Mouse (Mus musculus) gastrocnemius, postnatal 14 days (tissue): Measurements from ENCODE around the gene Lsm6. TPM values are rescaled to one million over a fixed set of nuclear protein-coding genes. Genes with fewer than 3 reads are reported as not detected.
A peak's percentile ranks its signal among the peaks of the same experiment; 100 is the strongest.
"Not testable (repeated sequence)": the region's sequence is repeated elsewhere in the genome, so short reads cannot be mapped to it uniquely, and the experiment has no call there.

ENCODE experiments used
- DNase-seq: peaks from one replicate; pipeline ENCODE4 v3.0.0; 2021; ENCODE audit warnings: mixed read lengths
- intact Hi-C: fragments of 180-260 bp; cut with DNase I; formaldehyde crosslinking; loops from one replicate; pipeline ENCODE4 v1.15.1; 2025; ENCODE audit warnings: low total_unique reads
- long read RNA-seq, 2 experiments: library from polyadenylated mRNA; stranded (forward); transcript quantifications; one replicate each; pipeline ENCODE4 v2.0.0; 2021
- total RNA-seq, 2 experiments: library from RNA; stranded (reverse); gene quantifications; 2 replicates each; pipeline ENCODE4 v1.2.3; 2021

Gene Lsm6
- total RNA-seq, result 10 to 100 TPM; 72.2 to 78.6 TPM
- long read RNA-seq, experiment 1, transcript Lsm6-201 (4 exons, 2,107 nt), result major isoform, 16 of 74 reads
- long read RNA-seq, experiment 1, transcript Lsm6-204 (3 exons, 541 nt), result minor isoform, 14 of 74 reads
- long read RNA-seq, experiment 1, transcript Lsm6-203 (5 exons, 3,792 nt), result minor isoform, 14 of 74 reads
- long read RNA-seq, experiment 1, partial matches to known transcripts, result 1 of 74 reads
- long read RNA-seq, experiment 1, other reads (novel, unspliced or antisense), result 28 of 74 reads
- long read RNA-seq, experiment 2, transcript Lsm6-204 (3 exons, 541 nt), result minor isoform, 10 of 78 reads
- long read RNA-seq, experiment 2, transcript Lsm6-201 (4 exons, 2,107 nt), result minor isoform, 13 of 78 reads
- long read RNA-seq, experiment 2, transcript Lsm6-203 (5 exons, 3,792 nt), result major isoform, 14 of 78 reads
- long read RNA-seq, experiment 2, partial matches to known transcripts, result 2 of 78 reads
- long read RNA-seq, experiment 2, other reads (novel, unspliced or antisense), result 38 of 78 reads

- peak; percentile 97 for DNase-seq
- intact Hi-C loops, result no loop called here
These were observed at the start of gene Lsm6 for GRCm38 (mm10) chr8:78820673-78821310. TSS of gene Lsm6 (minus strand) at chr8:78821140.

GRCm38 (mm10) chr8:78867036-78867435 is 46.1 kb upstream of the Lsm6 start:
- intact Hi-C loops, result no loop called here
- DNase-seq, result no peak

GRCm38 (mm10) chr8:78863001-78863400 is 42.1 kb upstream of the Lsm6 start:
- DNase-seq, result no peak
- intact Hi-C loops, result no loop called here

GRCm38 (mm10) chr8:78862046-78862445 is 41.1 kb upstream of the Lsm6 start:
- intact Hi-C loops, result no loop called here
- DNase-seq, result peak; percentile 11

- intact Hi-C loops, result no loop called here
- no peak for DNase-seq
These were observed 39.8 kb upstream of the Lsm6 start for GRCm38 (mm10) chr8:78860789-78861188.

GRCm38 (mm10) chr8:78857421-78857820 is 36.5 kb upstream of the Lsm6 start:
- intact Hi-C loops, result no loop called here
- no peak for DNase-seq

GRCm38 (mm10) chr8:78852279-78852678 is 31.3 kb upstream of the Lsm6 start:
- no peak for DNase-seq
- intact Hi-C loops, result no loop called here

- DNase-seq, result no peak
- intact Hi-C loops, result no loop called here
These were observed 26.3 kb upstream of the Lsm6 start for GRCm38 (mm10) chr8:78847240-78847639.

- intact Hi-C loops, result no loop called here
- no peak for DNase-seq
These were observed 23.6 kb upstream of the Lsm6 start for GRCm38 (mm10) chr8:78844559-78844958.

GRCm38 (mm10) chr8:78838656-78839413 is 17.9 kb upstream of the Lsm6 start:
- DNase-seq, result no peak
- intact Hi-C loops, result no loop called here

GRCm38 (mm10) chr8:78836091-78836490 is 15.2 kb upstream of the Lsm6 start:
- no peak for DNase-seq
- intact Hi-C loops, result no loop called here

GRCm38 (mm10) chr8:78828414-78828813 is 7.5 kb upstream of the Lsm6 start:
- DNase-seq, result no peak
- intact Hi-C loops, result no loop called here

GRCm38 (mm10) chr8:78824515-78824914 is 3.6 kb upstream of the Lsm6 start:
- intact Hi-C loops, result no loop called here
- no peak for DNase-seq

GRCm38 (mm10) chr8:78819973-78820372 is 967 bp downstream of the Lsm6 start:
- intact Hi-C loops, DNase-seq: not testable (repeated sequence)

GRCm38 (mm10) chr8:78814743-78815142 is 6.2 kb downstream of the Lsm6 start:
- DNase-seq, result no peak
- intact Hi-C loops, result no loop called here

- DNase-seq, result peak; percentile 24
These were observed 7.9 kb downstream of the Lsm6 start for GRCm38 (mm10) chr8:78813021-78813420.

GRCm38 (mm10) chr8:78812446-78812845 is 8.5 kb downstream of the Lsm6 start:
- no peak for DNase-seq
- intact Hi-C loops, result no loop called here

More at GRCm38 (mm10) chr8:78813021-78813420, 7.9 kb downstream of the Lsm6 start:
- intact Hi-C loops, result no loop called here

- intact Hi-C loops, result no loop called here
- DNase-seq, result no peak
These were observed 9.2 kb downstream of the Lsm6 start for GRCm38 (mm10) chr8:78811748-78812147.

GRCm38 (mm10) chr8:78810207-78810675 is 10.7 kb downstream of the Lsm6 start:
- intact Hi-C loops, result no loop called here
- no peak for DNase-seq
